ENCODE assay signal across 18 mouse cellular contexts in the genomic region with DNA sequence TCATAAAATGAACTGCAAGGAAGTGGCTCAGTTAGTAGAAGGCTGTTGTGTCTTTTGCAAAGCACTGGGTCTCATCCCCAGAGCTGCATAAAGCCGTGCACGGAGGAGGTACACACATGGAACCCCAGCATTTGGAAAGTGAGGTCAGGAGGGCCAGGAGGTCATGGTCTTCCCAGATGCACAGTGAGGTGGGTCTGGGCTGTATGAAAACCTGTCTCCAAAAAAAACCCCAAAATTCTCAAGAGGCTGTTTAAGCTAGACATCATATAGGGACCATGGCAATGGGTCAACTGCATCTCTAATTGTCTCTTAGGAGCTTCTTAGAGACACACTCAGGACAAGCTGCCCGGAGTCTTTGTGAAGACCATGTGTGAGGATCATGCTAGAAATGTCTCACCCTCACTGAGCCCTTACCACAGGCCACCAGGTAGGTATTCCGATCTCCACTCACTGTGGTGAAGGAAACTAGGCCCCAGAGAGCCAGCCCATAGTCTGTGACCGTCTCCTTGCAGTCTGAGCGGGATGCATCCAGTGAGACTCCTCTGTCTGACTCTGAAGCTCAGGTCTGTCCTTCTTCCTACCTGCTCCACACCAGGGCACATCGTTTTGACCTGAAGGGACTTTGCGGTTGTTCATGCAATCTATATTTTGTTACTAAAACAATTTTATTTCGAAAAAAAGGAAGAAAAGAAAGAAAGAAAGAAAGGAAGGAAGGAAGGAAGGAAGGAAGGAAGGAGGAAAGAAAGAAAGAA.
"Had no signal": no experiment of that assay in that cellular context is flagged by ENCODE, and none has a peak within 500 bp of the region (broad histone marks: within the 10 kb centered on the region; RNA-seq: fewer than 3 reads in every experiment).

No protein-coding gene starts in this region.

- DNase-seq: lung, adult 18-20 months; lung, embryonic 14.5 days; lung, postnatal 10 days; lung, postnatal 4 days; retina, postnatal 1 day; right cerebral cortex, adult 18-20 months; right cerebral cortex, postnatal 25 days; right cerebral cortex, postnatal 4 days; thymus, adult 2 months; thymus, postnatal 25 days; thymus, postnatal 4 days had no signal

- H3K36me3 ChIP-seq: midbrain, embryonic 12.5 days; neural tube, embryonic 13.5 days; neural tube, embryonic 15.5 days; stomach, embryonic 15.5 days had no signal

- H3K4me3 ChIP-seq: myocyte; neural tube, embryonic 15.5 days; stomach, embryonic 15.5 days had no signal

- H3K27ac ChIP-seq: liver, embryonic 14.5 days; neural tube, embryonic 13.5 days; neural tube, embryonic 15.5 days; stomach, embryonic 15.5 days; stomach, postnatal 0 days had no signal

- H3K9ac ChIP-seq: liver, embryonic 14.5 days; lung, embryonic 14.5 days; midbrain, embryonic 12.5 days; neural tube, embryonic 13.5 days; neural tube, embryonic 15.5 days; stomach, embryonic 15.5 days had no signal

- H3K27me3 ChIP-seq: stomach, embryonic 15.5 days had no signal

- H3K9me3 ChIP-seq: neural tube, embryonic 13.5 days; neural tube, embryonic 15.5 days; stomach, embryonic 15.5 days had no signal

- H3K4me2 ChIP-seq: lung, embryonic 14.5 days; stomach, embryonic 15.5 days had no signal
